Mouse (Mus musculus) heart, embryonic 11.5 days (tissue): ENCODE measurements around the gene Gm9774. TPM values are rescaled to one million over a fixed set of nuclear protein-coding genes. Genes with fewer than 3 reads are reported as not detected.

ENCODE experiments used
- ATAC-seq: fragments of 200-750 bp; cut with Nextera tagmentation; replicated peaks from 2 replicates; pipeline ENCODE4 v1.8.0; 2017; ENCODE audit warnings: moderate library complexity; ENCODE audit not compliant: insufficient number of reproducible peaks, low FRiP score, low TSS enrichment
- H3K27ac ChIP-seq: fragments of 300-500 bp; sonication (generic); 2 replicates; pipeline ENCODE4 v1.5.1; 2014; ENCODE audit warnings: mild to moderate bottlenecking, low read depth, low read length
- H3K27me3 ChIP-seq: fragments of 300-500 bp; sonication (generic); 2 replicates; pipeline ENCODE4 v1.6.1; 2014; ENCODE audit warnings: mild to moderate bottlenecking, low read length, mixed read lengths; ENCODE audit not compliant: control insufficient read depth, insufficient read depth
- H3K36me3 ChIP-seq: fragments of 300-500 bp; sonication (generic); 2 replicates; pipeline ENCODE4 v1.6.1; 2014; ENCODE audit warnings: mild to moderate bottlenecking, low read length, moderate library complexity, mixed read lengths; ENCODE audit not compliant: control insufficient read depth, insufficient read depth
- H3K4me1 ChIP-seq: fragments of 300-500 bp; sonication (generic); 2 replicates; pipeline ENCODE4 v1.6.1; 2014; ENCODE audit warnings: low read length; ENCODE audit not compliant: control insufficient read depth, insufficient read depth
- H3K4me2 ChIP-seq: fragments of 300-500 bp; sonication (generic); 2 replicates; pipeline ENCODE4 v1.6.1; 2014; ENCODE audit warnings: mild to moderate bottlenecking, moderate library complexity
- H3K4me3 ChIP-seq: fragments of 300-500 bp; sonication (generic); 2 replicates; pipeline ENCODE4 v1.5.1; 2014; ENCODE audit warnings: low read depth, low read length
- H3K9ac ChIP-seq: fragments of 300-500 bp; sonication (generic); 2 replicates; pipeline ENCODE4 v1.6.1; 2014; ENCODE audit warnings: mild to moderate bottlenecking, low read depth, low read length, moderate library complexity
- H3K9me3 ChIP-seq: fragments of 300-500 bp; sonication (generic); replicated peaks from 2 replicates; pipeline ENCODE4 v1.6.1; 2016; ENCODE audit warnings: low read length; ENCODE audit not compliant: control insufficient read depth
- WGBS: fragments of 180-500 bp; shearing (Covaris S2); extraction: QIAGEN DNeasy Blood & Tissue Kit; methylation state at CpG from one replicate; pipeline ENCODE4 v1.1.7; 2014; ENCODE audit not compliant: insufficient replicate concordance; 5-methylcytosine and 5-hydroxymethylcytosine counted together
- polyA plus RNA-seq: library from polyadenylated mRNA; unstranded; fragments of >200 nt; fragmentation: Nextera tagmentation; extraction: Ambion mirVana; gene quantifications from 2 replicates; pipeline ENCODE4 v1.2.1, GENCODE M21; 2014

The Gm9774 gene
- polyA plus RNA-seq, 1 experiment from 2014 or later = 5.3 TPM

DNA sequence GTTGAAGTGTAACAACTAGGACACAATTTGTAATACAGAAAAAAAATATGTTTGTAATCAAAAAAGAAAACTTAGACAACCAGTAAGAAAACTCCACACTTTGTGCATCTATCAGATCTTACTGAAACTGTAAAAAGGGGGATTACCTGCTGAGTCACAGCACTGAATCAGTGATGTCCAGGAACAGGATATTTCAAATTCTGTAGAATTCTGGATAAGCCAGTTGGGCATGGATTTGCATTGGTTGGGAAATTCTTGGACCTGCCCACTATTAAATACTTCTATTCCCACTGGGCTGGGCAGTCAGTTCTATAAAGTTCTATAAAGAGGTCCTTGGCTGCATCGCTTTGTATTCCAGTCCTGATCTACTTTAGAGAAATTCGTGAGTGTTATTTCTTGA is 11.4 kb downstream of the Gm9774 start, which contains the start of gene Sprr2j-ps:
Gene Sprr2j-ps (plus strand): TSS at position 301 of the 400 bp plus-strand sequence.
- Histone ChIP-seq H3K27ac (no peak within 1 kb of the TSS), H3K4me1 (no peaks in the 10 kb centered on the region), H3K36me3 (no peaks in the 10 kb centered on the region), H3K4me3 (no peak within 1 kb of the TSS), H3K9me3 (no peaks in the 10 kb centered on the region), H3K9ac (no peak within 1 kb of the TSS), H3K4me2 (no peak within 1 kb of the TSS), H3K27me3 (no peaks in the 10 kb centered on the region)
- WGBS = 79% methylated on average over 2 of the region's 2 CpGs
- no peak for ATAC-seq

DNA sequence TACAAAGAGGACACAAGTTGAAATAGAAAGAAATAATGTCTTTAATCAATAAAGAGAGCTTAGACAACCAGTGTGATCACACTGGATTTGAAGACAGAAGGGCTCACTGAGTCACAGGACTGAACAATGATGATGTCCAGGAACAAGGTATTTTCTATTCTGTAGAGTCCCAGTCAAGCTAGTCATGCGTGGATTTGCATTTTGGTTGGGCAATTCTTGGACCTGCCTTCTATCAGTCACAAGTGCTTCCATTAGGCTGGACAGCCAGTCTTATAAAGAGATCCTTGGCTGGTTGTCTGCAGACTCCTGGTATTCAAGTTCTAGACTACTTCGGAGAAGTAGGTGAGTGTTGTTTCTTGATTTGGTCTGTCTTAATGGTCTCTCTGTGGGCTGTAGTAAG is 21.5 kb downstream of the Gm9774 start, which contains the start of gene Sprr2i:
Gene Sprr2i (plus strand): TSS at position 301 of the 400 bp plus-strand sequence.
- WGBS = 81% methylated on average over 2 of the region's 2 CpGs
- H3K9ac ChIP-seq = no peak within 1 kb of the TSS
- H3K9me3 ChIP-seq = no peaks in the 10 kb centered on the region
- no peak within 1 kb of the TSS for H3K4me3 ChIP-seq
- H3K36me3 ChIP-seq = no peaks in the 10 kb centered on the region
- no peak within 1 kb of the TSS for H3K4me2 ChIP-seq
- no peaks in the 10 kb centered on the region for H3K4me1 ChIP-seq
- no peak for ATAC-seq
- no peak within 1 kb of the TSS for H3K27ac ChIP-seq
- no peaks in the 10 kb centered on the region for H3K27me3 ChIP-seq

DNA sequence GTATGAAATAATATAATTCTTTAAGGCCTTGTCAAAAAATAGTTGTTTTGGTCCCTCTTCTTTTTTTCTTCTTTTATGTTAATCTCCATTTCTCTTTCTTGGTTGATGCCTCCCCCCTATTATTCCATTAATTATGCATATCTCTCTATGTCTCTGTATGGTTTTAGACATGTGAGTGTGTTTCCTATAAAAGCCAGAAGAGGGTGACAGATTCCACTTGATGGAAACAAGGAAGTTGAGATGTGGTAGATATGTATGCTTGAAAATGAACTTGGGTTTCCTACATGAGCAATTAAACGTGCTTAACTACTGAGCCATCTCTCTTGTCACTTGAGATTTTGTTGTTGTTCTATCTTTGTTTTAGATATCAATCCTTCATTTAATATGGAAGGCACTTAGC is 34.9 kb downstream of the Gm9774 start:
- H3K27me3 ChIP-seq = no peaks in the 10 kb centered on the region
- WGBS = 55% methylated on average over 1 of the region's 1 CpGs
- H3K9me3 ChIP-seq = no peaks in the 10 kb centered on the region
- H3K4me1 ChIP-seq = no peaks in the 10 kb centered on the region
- no peak overlapping the region for H3K9ac ChIP-seq
- no peak overlapping the region for H3K4me2 ChIP-seq
- H3K36me3 ChIP-seq = no peaks in the 10 kb centered on the region
- H3K27ac ChIP-seq = no peak overlapping the region
- ATAC-seq = no peak
- H3K4me3 ChIP-seq = no peak overlapping the region

DNA sequence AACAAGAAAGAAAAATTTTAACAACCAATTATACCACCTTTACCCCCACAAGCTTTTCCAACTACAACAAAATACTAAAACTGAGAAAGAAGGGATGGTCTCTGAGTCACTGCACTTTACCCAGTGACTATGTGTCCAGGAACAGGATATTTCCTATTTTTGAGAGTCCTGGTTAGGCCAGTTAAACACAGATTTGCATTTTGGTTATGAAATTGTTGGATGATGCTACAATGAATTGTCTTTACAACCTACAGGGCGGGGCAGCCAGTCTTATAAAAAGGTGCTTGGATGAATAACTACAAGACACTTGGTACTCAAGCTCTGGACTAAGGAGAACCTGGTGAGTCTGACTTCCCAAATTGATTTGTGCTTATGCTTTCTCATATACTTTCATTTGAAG is 43.8 kb downstream of the Gm9774 start, which contains the start of gene Sprr2h:
Gene Sprr2h (plus strand): TSS at position 301 of the 400 bp plus-strand sequence.
- H3K4me3 ChIP-seq = no peak within 1 kb of the TSS
- ATAC-seq = no peak
- 66% methylated on average over 1 of the region's 1 CpGs for WGBS

More for the DNA sequence above, 43.8 kb downstream of the Gm9774 start, which contains the start of gene Sprr2h:
- no peaks in the 10 kb centered on the region for H3K36me3 ChIP-seq
- H3K27me3 ChIP-seq = no peaks in the 10 kb centered on the region
- H3K27ac ChIP-seq = no peak within 1 kb of the TSS
- H3K4me2 ChIP-seq = no peak within 1 kb of the TSS
- no peaks in the 10 kb centered on the region for H3K9me3 ChIP-seq
- H3K9ac ChIP-seq = no peak within 1 kb of the TSS
- H3K4me1 ChIP-seq = no peaks in the 10 kb centered on the region

Other genes starting within 250 kb of the Gm9774 start
- gene Sprr2a1, start 213.6 kb downstream of the Gm9774 start, polyA plus RNA-seq = not detected in 2 replicates
- gene Sprr2a2, start 213.5 kb downstream of the Gm9774 start, polyA plus RNA-seq = 0.86 and 0.96 TPM in 2 replicates
- gene Sprr2a3, start 144.0 kb downstream of the Gm9774 start, polyA plus RNA-seq = not detected in 2 replicates
- not detected in 2 replicates for gene Sprr2b, start 112.8 kb downstream of the Gm9774 start, polyA plus RNA-seq
- not detected in 2 replicates for gene Sprr2d, start 90.3 kb downstream of the Gm9774 start, polyA plus RNA-seq
- gene Sprr2e, start 77.3 kb downstream of the Gm9774 start, polyA plus RNA-seq = not detected in 2 replicates
- not detected in 2 replicates for gene Sprr2f, start 64.2 kb downstream of the Gm9774 start, polyA plus RNA-seq
- not detected in 2 replicates for gene Sprr2h, start 43.7 kb downstream of the Gm9774 start, polyA plus RNA-seq
- not detected in 2 replicates for gene Sprr2i, start 21.4 kb downstream of the Gm9774 start, polyA plus RNA-seq
- not detected in 2 replicates for gene Sprr2j-ps, start 11.3 kb downstream of the Gm9774 start, polyA plus RNA-seq
- gene Sprr2k, start 3.2 kb upstream of the Gm9774 start, polyA plus RNA-seq = not detected in 2 replicates
- not detected in 2 replicates for gene Sprr1b, start 9.4 kb upstream of the Gm9774 start, polyA plus RNA-seq
- not detected in 2 replicates for gene Sprr3, start 29.3 kb upstream of the Gm9774 start, polyA plus RNA-seq
- 0.48 and 0.74 TPM in 2 replicates for gene Sprr1a, start 56.5 kb upstream of the Gm9774 start, polyA plus RNA-seq
- gene Sprr4, start 71.1 kb upstream of the Gm9774 start, polyA plus RNA-seq = not detected in 2 replicates
- not detected in 2 replicates for gene 2310046K23Rik, start 105.1 kb upstream of the Gm9774 start, polyA plus RNA-seq
- gene Ivl, start 144.3 kb upstream of the Gm9774 start, polyA plus RNA-seq = not detected in 2 replicates
- gene Smcp, start 159.6 kb upstream of the Gm9774 start, polyA plus RNA-seq = not detected in 2 replicates
- not detected in 2 replicates for gene 2210017I01Rik, start 178.1 kb upstream of the Gm9774 start, polyA plus RNA-seq
- gene Lce6a, start 192.2 kb upstream of the Gm9774 start, polyA plus RNA-seq = not detected in 2 replicates
- gene Lce1a1, start 218.9 kb upstream of the Gm9774 start, polyA plus RNA-seq = not detected in 2 replicates
- not detected in 2 replicates for gene Lce1b, start 227.5 kb upstream of the Gm9774 start, polyA plus RNA-seq
- gene Lce1a2, start 240.9 kb upstream of the Gm9774 start, polyA plus RNA-seq = not detected in 2 replicates
- not detected in 2 replicates for gene Lce1c, start 249.8 kb upstream of the Gm9774 start, polyA plus RNA-seq